Mouse (Mus musculus): ENCODE measurements around the gene Dock4. TPM values are rescaled to one million over a fixed set of nuclear protein-coding genes. Genes with fewer than 3 reads are reported as not detected.

Gene Dock4
- polyA plus RNA-seq, 1 experiment from 2014 or later, result 13.9 TPM

GRCm38 (mm10) chr12:40829269-40829668, 383.5 kb downstream of the Dock4 start:
- Histone ChIP-seq H3K27me3 (ENCODE audit: control insufficient read depth, insufficient read depth, low read length) (no peaks in the 10 kb centered on the region), H3K9ac (replicated peaks; ENCODE audit: low read depth, low read length) (no peak overlapping the region), H3K36me3 (ENCODE audit: control insufficient read depth, insufficient read depth, low read length) (no peaks in the 10 kb centered on the region), H3K27ac (ENCODE audit: low read length) (no peak overlapping the region), H3K4me2 (replicated peaks; ENCODE audit: low read depth, low read length) (no peak overlapping the region), H3K4me3 (ENCODE audit: low read depth, low read length) (no peak overlapping the region), H3K9me3 (ENCODE audit: control insufficient read depth, low read depth, low read length) (no peaks in the 10 kb centered on the region), H3K4me1 (ENCODE audit: control insufficient read depth, insufficient read depth, low read length) (0 out of 2 replicates have a peak, but pooled peaks cover 5% of the 10 kb centered on the region)
- no peak for ATAC-seq (ENCODE audit: insufficient number of reproducible peaks, insufficient read depth, low FRiP score, low read depth)
- 81% methylated on average over 1 of the region's 1 CpGs for WGBS

DNA sequence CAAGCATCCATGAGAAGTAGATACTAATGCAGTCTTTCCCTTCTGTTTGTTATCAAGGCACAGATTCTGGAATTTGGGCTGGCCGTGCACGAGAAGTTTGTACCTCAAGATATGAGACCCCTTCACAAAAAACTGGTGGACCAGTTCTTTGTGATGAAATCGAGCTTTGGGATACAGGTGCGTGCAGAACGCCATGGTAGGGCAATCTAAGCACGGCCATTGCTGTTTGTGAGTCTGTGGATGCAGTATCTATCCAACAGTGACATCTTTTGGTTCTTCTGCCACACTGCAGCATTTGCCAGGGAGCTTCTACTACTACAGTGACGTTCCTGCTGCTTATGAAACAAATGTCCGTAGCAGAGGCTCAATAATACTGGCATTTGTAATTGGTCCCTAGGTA, 386.4 kb downstream of the Dock4 start:
- 73% methylated on average over 8 of the region's 8 CpGs for WGBS
- no peak for ATAC-seq (ENCODE audit: insufficient number of reproducible peaks, insufficient read depth, low FRiP score, low read depth)
- Histone ChIP-seq H3K27me3 (ENCODE audit: control insufficient read depth, insufficient read depth, low read length) (no peaks in the 10 kb centered on the region), H3K9ac (replicated peaks; ENCODE audit: low read depth, low read length) (no peak overlapping the region), H3K4me1 (ENCODE audit: control insufficient read depth, insufficient read depth, low read length) (no peaks in the 10 kb centered on the region), H3K4me3 (ENCODE audit: low read depth, low read length) (no peak overlapping the region), H3K36me3 (ENCODE audit: control insufficient read depth, insufficient read depth, low read length) (no peaks in the 10 kb centered on the region), H3K27ac (ENCODE audit: low read length) (no peak overlapping the region), H3K4me2 (replicated peaks; ENCODE audit: low read depth, low read length) (no peak overlapping the region), H3K9me3 (ENCODE audit: control insufficient read depth, low read depth, low read length) (no peaks in the 10 kb centered on the region)

- no peak overlapping the region for H3K4me3 ChIP-seq (ENCODE audit: low read depth, low read length)
- H3K9me3 ChIP-seq (ENCODE audit: control insufficient read depth, low read depth, low read length), result no peaks in the 10 kb centered on the region
- WGBS, result 85% methylated on average over 6 of the region's 6 CpGs
- no peak for ATAC-seq (ENCODE audit: insufficient number of reproducible peaks, insufficient read depth, low FRiP score, low read depth)
- no peaks in the 10 kb centered on the region; the same call in 1 of the 2 replicates for H3K36me3 ChIP-seq (ENCODE audit: control insufficient read depth, insufficient read depth, low read length)
- no peak overlapping the region for H3K27ac ChIP-seq (ENCODE audit: low read length)
- no peak overlapping the region for H3K4me2 ChIP-seq (replicated peaks; ENCODE audit: low read depth, low read length)
- no peaks in the 10 kb centered on the region for H3K27me3 ChIP-seq (ENCODE audit: control insufficient read depth, insufficient read depth, low read length)
- H3K4me1 ChIP-seq (ENCODE audit: control insufficient read depth, insufficient read depth, low read length), result no peaks in the 10 kb centered on the region
- no peak overlapping the region for H3K9ac ChIP-seq (replicated peaks; ENCODE audit: low read depth, low read length)
Measured at GRCm38 (mm10) chr12:40836924-40837323, 391.2 kb downstream of the Dock4 start.

GRCm38 (mm10) chr12:40837597-40838337, 392.0 kb downstream of the Dock4 start:
- Histone ChIP-seq H3K27ac (ENCODE audit: low read length) (no peak overlapping the region), H3K4me3 (ENCODE audit: low read depth, low read length) (no peak overlapping the region), H3K9me3 (ENCODE audit: control insufficient read depth, low read depth, low read length) (no peaks in the 10 kb centered on the region), H3K9ac (replicated peaks; ENCODE audit: low read depth, low read length) (no peak overlapping the region), H3K27me3 (ENCODE audit: control insufficient read depth, insufficient read depth, low read length) (no peaks in the 10 kb centered on the region), H3K4me1 (ENCODE audit: control insufficient read depth, insufficient read depth, low read length) (no peaks in the 10 kb centered on the region), H3K4me2 (replicated peaks; ENCODE audit: low read depth, low read length) (no peak overlapping the region), H3K36me3 (ENCODE audit: control insufficient read depth, insufficient read depth, low read length) (no peaks in the 10 kb centered on the region; the same call in 1 of the 2 replicates)
- ATAC-seq (ENCODE audit: insufficient number of reproducible peaks, insufficient read depth, low FRiP score, low read depth), result peak; percentile 62; the same call in 1 of the 2 replicates
- WGBS, result 6% methylated on average over 8 of the region's 8 CpGs

DNA sequence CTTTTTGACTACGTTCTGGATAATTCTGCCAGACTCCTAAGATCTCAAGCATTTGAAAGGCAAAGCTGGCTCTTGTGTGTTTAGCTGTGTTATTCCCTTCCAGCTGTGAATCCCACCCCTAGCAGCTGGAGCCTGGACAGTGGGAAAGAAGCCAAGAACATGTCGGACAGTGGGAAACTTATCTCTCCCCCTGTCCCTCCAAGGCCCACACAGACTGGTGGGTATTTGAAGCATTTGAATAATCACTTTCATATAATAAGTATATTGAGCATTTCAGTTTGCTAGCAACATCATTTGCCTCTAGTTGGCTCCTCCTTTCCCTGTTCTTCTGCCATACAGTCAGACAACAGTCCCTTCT, 392.6 kb downstream of the Dock4 start:
- H3K9ac ChIP-seq (replicated peaks; ENCODE audit: low read depth, low read length), result no peak overlapping the region
- no peak overlapping the region for H3K4me3 ChIP-seq (ENCODE audit: low read depth, low read length)
- H3K27me3 ChIP-seq (ENCODE audit: control insufficient read depth, insufficient read depth, low read length), result no peaks in the 10 kb centered on the region
- ATAC-seq (ENCODE audit: insufficient number of reproducible peaks, insufficient read depth, low FRiP score, low read depth), result 0 out of 2 replicates have a peak, but pooled peaks have one; percentile 21
- no peak overlapping the region for H3K27ac ChIP-seq (ENCODE audit: low read length)
- H3K4me1 ChIP-seq (ENCODE audit: control insufficient read depth, insufficient read depth, low read length), result no peaks in the 10 kb centered on the region
- no peaks in the 10 kb centered on the region; the same call in 1 of the 2 replicates for H3K36me3 ChIP-seq (ENCODE audit: control insufficient read depth, insufficient read depth, low read length)
- no peaks in the 10 kb centered on the region for H3K9me3 ChIP-seq (ENCODE audit: control insufficient read depth, low read depth, low read length)
- 55% methylated on average over 2 of the region's 2 CpGs for WGBS
- H3K4me2 ChIP-seq (replicated peaks; ENCODE audit: low read depth, low read length), result no peak overlapping the region

DNA sequence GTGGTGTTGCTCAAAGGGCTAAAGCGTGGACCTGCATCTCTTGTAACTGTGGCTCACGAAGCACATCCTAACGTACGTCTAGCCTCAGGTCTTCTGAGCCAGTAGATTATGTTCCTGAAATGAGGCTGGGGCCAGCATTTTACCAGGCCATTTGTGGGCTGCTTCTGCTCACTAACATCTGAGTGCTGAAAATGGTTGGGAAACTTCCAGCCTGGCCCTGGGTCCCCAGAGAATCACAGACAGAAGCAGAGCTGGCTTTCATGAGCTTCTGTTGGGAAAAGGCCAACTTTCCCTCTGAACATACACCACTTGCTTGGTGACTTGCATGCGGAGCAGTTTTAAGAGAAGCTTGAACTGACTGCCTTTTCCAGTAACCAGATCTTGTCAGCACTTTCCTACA, 393.2 kb downstream of the Dock4 start:
- no peak for ATAC-seq (ENCODE audit: insufficient number of reproducible peaks, insufficient read depth, low FRiP score, low read depth)
- no peak overlapping the region for H3K27ac ChIP-seq (ENCODE audit: low read length)
- WGBS, result 72% methylated on average over 5 of the region's 5 CpGs

GRCm38 (mm10) chr12:40839817-40840216, 394.1 kb downstream of the Dock4 start:
- no peaks in the 10 kb centered on the region for H3K9me3 ChIP-seq (ENCODE audit: control insufficient read depth, low read depth, low read length)
- no peak overlapping the region for H3K9ac ChIP-seq (replicated peaks; ENCODE audit: low read depth, low read length)
- no peaks in the 10 kb centered on the region for H3K4me1 ChIP-seq (ENCODE audit: control insufficient read depth, insufficient read depth, low read length)
- WGBS, result 73% methylated on average over 4 of the region's 4 CpGs
- H3K36me3 ChIP-seq (ENCODE audit: control insufficient read depth, insufficient read depth, low read length), result no peaks in the 10 kb centered on the region; the same call in 1 of the 2 replicates
- no peaks in the 10 kb centered on the region for H3K27me3 ChIP-seq (ENCODE audit: control insufficient read depth, insufficient read depth, low read length)
- ATAC-seq (ENCODE audit: insufficient number of reproducible peaks, insufficient read depth, low FRiP score, low read depth), result no peak
- H3K27ac ChIP-seq (ENCODE audit: low read length), result no peak overlapping the region
- no peak overlapping the region for H3K4me2 ChIP-seq (replicated peaks; ENCODE audit: low read depth, low read length)
- no peak overlapping the region for H3K4me3 ChIP-seq (ENCODE audit: low read depth, low read length)

More for the DNA sequence above, 393.2 kb downstream of the Dock4 start:
- no peak overlapping the region for H3K9ac ChIP-seq (replicated peaks; ENCODE audit: low read depth, low read length)
- H3K27me3 ChIP-seq (ENCODE audit: control insufficient read depth, insufficient read depth, low read length), result no peaks in the 10 kb centered on the region
- no peaks in the 10 kb centered on the region for H3K9me3 ChIP-seq (ENCODE audit: control insufficient read depth, low read depth, low read length)
- no peak overlapping the region for H3K4me3 ChIP-seq (ENCODE audit: low read depth, low read length)
- H3K36me3 ChIP-seq (ENCODE audit: control insufficient read depth, insufficient read depth, low read length), result no peaks in the 10 kb centered on the region; the same call in 1 of the 2 replicates
- no peak overlapping the region for H3K4me2 ChIP-seq (replicated peaks; ENCODE audit: low read depth, low read length)
- no peaks in the 10 kb centered on the region for H3K4me1 ChIP-seq (ENCODE audit: control insufficient read depth, insufficient read depth, low read length)

DNA sequence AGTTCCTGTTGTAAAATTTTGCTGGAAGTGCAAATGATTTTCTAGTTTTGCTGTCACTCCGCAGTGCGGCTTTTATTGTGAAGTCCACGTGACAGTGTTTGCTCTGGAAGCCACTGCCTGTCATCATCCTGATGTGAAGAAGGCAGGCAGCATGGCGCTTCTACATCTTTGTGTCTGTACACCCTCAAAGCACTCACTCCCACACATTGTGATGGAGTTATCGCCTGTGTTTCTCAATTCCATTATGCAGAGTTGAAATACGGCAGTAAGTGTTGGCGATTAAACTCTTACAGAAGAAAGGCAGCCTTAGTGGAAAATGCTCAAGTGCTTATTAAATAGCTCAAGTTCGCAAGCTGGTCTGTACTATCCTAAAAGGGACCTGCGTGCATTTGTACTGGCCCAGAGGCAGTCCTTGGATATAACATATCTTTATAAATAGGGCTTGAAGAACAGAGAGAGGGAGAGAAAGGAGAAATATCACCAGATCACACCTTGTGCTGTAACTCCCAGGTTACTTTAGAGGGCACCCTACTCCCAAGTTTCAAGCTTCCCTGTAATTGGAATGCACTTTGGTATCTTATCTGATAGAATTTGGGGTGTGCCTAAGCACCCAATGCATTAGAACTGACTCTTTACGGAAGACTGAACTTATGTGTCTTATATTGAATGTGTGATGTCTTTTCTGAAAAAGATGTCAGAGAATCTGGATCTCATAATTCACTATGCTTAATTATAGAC, 396.7 kb downstream of the Dock4 start:
- Histone ChIP-seq H3K4me2 (replicated peaks; ENCODE audit: low read depth, low read length) (no peak overlapping the region), H3K4me3 (ENCODE audit: low read depth, low read length) (no peak overlapping the region), H3K9me3 (ENCODE audit: control insufficient read depth, low read depth, low read length) (no peaks in the 10 kb centered on the region), H3K27me3 (ENCODE audit: control insufficient read depth, insufficient read depth, low read length) (no peaks in the 10 kb centered on the region), H3K36me3 (ENCODE audit: control insufficient read depth, insufficient read depth, low read length) (no peaks in the 10 kb centered on the region; the same call in 1 of the 2 replicates), H3K27ac (ENCODE audit: low read length) (no peak overlapping the region), H3K4me1 (ENCODE audit: control insufficient read depth, insufficient read depth, low read length) (no peaks in the 10 kb centered on the region), H3K9ac (replicated peaks; ENCODE audit: low read depth, low read length) (no peak overlapping the region)
- ATAC-seq (ENCODE audit: insufficient number of reproducible peaks, insufficient read depth, low FRiP score, low read depth), result peak; percentile 43; the same call in 1 of the 2 replicates
- WGBS, result 81% methylated on average over 10 of the region's 10 CpGs

Data from stomach, embryonic 14.5 days (tissue).